Mouse (Mus musculus): Measurements from ENCODE around the gene Hsd17b1.

The Hsd17b1 gene

DNA sequence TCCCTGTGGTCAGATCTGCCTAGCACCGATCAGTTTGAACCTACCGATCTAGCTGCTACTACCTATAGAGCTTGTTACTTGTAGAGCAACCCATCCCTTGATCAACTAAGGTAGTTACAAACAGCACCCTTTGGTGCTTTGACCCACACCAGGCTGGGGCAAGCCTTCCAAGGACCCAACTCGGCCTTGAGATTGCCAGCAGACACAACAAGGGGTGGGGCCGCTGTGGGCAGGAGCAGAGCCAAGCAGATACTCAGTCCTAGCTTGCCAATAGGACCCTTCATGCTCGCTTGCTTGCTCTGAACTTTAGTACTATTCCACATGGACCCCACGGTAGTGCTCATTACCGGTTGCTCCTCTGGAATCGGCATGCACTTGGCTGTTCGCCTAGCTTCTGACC, at the start of gene Hsd17b1:
Hsd17b1 (plus strand) TSS at position 291 of the 400 bp plus-strand sequence.
- DNase-seq (ENCODE audit: low spot score), result no peak

DNA sequence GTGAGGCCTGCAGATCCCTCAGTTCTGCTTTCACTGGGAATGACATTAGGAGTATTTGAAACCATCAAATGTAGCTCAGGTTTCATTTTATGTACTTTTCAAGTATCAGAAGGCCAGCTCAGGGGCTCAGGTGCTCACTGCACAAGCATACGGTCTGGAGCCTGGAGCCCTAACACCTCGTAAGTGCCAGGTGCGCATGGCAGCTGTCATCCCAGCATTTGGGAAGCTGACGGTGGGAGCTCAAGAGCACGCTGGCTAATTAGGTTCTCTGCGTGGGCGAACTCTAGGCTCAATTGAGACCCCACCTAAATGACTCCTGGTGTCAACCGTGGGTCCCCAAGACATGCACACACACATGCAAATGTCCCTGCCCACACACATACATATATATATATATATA, 48.9 kb upstream of the Hsd17b1 start:
- no peak for DNase-seq (ENCODE audit: low spot score)

DNA sequence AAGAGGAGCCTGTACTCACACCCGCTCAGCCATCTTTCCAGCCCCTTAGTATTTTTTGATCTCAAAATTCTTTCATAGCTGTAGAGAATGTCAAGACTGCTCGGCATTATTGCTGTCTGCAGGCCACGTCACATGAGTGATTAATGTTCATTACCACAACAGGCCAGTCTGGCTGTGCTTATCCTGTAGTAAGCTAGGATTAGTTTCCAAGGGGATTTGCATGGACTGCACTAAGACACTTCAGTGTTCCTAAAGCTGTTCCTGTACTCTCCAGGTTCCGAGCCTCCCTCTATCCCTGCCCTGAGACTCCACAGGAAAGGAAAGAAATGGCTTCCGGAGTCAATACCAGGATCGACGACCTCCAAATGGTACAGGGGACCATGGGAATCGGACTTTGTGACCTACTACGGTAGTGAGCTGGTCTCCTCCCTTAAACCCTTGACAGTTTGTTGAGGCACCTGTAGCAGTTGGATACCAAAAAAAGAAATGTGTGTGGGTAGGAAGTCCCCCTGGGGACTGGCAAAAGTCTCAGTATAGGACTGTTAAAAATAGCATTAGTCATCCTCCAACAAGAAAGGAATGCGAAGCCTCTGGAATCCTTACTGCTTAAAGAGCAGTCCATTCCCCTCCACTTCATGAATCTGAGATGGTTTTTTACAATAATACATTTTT, 47.9 kb upstream of the Hsd17b1 start:
- DNase-seq (ENCODE audit: low spot score), result no peak

DNA sequence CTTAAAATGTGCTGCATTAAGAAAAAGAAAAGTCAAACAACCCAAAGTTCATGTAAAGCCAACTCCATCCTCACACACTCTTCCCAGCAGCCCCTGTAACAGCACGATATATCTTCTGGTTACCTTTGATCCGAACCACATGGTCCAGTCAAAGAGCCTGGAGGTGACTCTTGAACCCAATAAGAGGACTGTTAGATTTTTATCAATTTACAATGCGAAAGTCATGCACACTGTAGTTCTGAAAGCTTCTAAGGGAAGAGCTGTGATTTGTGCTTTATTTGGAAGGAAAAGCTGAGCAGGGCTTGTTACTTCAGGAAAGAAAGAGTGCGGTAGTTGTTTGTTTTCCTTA, 47.4 kb upstream of the Hsd17b1 start:
- no peak for DNase-seq (ENCODE audit: low spot score)

DNA sequence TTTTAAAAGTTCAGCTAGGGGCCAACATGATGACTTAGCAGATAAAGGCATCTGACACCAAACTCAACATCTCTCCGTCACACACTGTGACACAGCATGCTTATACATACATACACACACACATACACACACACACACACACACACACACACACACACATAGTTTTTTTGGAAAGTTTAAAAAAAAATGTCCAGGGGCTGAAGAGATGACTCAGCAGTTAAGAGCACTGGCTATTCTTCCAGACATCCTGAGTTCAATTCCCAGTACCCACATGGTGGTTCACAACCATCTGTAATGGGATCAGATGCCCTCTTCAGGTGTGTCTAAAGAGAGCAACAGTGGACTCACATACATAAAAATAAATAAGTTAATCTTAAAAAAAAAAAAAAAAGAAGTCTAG, 46.7 kb upstream of the Hsd17b1 start:
- no peak for DNase-seq (ENCODE audit: low spot score)

DNA sequence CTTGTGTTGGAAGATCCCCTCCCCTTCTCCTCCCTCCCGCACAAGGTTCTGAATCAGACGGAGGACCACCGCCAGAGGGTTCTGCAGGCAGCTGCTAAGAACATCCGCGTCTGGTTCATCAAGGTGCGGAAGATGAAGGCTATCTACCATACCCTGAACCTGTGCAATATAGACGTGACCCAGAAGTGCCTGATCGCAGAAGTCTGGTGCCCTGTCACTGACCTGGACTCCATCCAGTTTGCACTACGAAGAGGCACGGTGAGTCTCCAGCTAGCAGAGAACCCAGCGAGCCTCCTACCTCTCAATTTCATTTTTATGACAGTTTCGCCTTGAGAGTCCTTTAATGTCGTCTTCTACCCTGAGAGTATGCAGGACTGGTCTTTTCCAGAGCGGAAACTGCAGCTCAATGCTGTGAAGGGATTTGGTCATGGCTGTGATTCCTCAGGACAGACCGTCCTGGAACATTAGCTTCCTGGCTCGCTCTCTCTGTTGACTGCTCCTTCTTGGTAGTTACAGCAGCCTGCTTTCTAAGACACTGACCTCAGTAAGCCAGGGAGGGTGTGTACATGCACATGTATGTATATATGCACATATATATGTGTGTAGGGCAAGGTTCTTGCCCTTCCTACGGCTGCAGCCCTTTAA, 44.2 kb upstream of the Hsd17b1 start:
- no peak for DNase-seq (ENCODE audit: low spot score)

DNA sequence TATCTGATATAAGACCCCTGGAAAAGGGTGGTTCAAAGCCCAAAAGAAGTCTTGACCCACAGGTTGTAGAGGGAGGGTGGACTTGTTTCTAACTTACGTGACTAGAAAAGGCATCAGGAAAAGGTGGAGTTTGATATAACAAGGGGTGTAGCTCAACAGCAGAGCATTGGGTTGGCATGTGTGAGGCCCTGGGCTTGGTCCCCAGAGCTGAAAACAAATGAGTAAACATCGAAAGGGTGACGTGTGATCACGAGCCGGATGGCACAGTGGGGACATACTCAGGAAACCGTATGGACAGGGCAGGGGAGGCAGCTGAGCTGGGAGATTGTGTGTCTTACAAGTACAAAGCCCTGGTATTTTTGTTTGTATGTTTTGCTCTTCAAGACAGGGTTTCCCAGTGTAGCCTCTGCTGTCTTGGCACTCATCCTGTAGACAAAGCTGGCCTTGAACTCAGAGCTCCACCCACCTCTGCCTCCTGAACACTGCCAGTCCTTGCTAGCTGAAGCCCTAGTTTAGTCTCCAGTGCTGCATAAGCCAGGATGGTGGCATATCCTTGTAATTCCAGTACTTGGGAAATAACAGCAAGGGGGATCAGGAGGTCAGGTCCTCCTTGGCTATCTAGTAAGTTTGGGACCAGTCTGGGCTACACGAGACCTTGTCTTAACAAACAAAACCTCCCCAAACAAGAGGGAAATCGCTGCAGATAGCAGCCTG, 43.4 kb upstream of the Hsd17b1 start:
- DNase-seq (ENCODE audit: low spot score), result no peak

DNA sequence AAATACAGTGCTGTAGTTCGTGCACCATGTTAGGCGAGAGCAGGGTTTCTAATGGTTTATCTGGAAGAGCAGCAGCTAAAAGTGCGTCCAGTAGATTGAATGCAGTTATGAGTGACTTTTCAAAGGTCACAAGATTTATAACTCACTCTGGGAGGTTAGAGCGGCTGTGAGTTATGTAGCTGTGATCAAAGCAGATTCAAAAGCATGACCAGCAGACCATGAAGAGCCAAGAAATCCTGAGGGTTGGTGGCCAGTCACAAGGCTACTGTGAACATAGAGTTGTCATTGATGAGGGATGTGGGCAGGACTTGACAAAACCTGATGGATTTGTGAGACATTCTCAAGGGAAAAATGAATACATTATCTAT, 42.9 kb upstream of the Hsd17b1 start:
- no peak for DNase-seq (ENCODE audit: low spot score)

DNA sequence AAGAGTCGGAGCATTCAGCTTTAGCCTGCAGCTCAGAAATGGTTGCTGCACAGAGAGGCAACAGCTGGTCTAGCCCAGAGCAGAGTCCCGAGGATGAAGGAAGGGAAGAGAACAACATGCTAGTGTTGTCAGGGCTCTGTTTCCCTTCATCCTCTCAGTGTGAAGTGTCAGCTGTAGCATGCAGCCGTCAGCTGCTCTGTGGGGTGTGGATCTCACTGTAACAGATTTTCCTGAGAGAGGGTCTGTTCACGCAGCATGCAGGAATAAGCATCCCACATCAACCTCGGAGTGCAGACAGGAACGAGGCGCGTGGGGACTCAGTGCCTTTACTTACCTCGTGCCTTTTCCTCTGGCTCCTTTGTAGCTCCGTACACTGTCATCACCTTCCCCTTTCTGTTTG, 40.4 kb upstream of the Hsd17b1 start:
- DNase-seq (ENCODE audit: low spot score), result no peak

DNA sequence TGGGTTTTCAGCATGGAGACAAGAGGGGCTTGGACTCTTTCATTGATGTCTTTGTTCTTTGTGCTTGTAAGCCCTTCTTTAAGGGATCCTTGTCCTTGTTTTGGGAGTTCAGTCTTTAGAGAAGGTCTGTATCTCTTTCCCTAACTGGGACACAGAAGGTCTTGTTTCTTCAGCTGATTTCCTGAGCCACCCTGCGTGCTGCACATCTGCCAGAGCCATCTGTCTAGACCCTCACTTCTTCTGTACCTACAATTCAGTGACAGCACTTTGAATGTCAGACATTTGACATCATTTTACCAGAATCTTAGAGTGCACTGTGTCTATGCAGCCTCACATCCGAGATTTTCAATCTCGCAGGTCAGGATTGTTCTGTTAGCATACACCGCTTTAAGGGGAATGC, 32.4 kb upstream of the Hsd17b1 start:
- no peak for DNase-seq (ENCODE audit: low spot score)

DNA sequence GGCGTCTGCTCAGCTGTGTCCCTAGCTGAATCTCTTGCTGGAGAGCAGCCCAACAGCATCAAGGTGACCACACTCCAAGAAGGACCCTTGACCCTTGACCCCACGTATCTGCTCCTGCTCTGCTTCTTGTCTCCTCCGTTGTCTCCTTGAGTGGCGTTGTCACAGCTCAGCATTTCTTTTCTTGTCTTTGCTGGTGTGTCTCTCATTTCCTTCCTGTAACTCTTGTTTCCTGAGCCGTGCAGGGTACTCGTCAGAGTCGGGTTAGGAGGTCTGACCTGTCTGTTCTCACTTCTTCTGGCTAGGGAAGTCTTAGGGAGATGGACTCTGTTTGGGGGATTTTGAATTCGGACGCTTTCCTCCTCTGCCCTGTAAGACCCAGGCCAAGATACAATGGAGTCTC, 31.8 kb upstream of the Hsd17b1 start:
- no peak for DNase-seq (ENCODE audit: low spot score)

DNA sequence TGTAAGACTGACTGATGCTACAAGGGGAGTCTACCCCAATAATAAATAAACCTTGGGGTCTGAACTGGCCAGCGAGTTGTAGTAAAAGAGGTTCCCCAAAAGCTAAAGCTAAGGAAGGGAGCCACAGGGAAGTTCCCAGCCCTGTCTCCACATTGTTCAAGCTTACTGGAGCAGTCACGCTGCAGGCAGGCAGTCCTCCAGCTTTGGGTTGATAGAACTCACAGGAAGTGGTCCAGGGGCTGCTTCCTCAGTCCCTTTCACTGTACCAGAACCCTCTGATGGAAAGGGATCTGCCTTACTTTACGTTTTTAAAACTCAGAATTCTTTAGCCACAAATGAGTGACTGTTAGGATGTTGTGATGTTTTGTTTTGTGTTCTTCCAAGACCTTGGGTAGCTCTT, 30.7 kb upstream of the Hsd17b1 start:
- DNase-seq (ENCODE audit: low spot score), result no peak

DNA sequence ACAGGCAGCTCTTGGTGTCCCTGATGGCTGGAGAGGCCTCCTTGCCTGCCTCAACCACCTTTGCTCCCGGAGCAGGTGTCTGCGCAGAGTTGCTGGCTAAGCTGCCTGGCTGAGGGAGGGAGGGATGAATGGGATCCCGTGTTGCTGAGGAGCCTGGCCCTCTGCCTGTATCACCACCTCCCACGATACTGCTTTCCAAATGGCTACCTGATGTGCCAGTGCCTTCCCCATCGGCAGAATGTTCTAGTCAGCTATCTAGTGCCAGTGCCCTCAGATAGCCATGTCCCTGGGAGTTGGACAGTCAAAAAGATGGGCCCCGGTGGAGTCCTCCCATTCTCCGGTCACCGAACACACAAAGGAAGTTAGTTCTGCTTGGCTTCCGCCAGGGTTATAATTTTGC, 27.9 kb upstream of the Hsd17b1 start:
- no peak for DNase-seq (ENCODE audit: low spot score)

DNA sequence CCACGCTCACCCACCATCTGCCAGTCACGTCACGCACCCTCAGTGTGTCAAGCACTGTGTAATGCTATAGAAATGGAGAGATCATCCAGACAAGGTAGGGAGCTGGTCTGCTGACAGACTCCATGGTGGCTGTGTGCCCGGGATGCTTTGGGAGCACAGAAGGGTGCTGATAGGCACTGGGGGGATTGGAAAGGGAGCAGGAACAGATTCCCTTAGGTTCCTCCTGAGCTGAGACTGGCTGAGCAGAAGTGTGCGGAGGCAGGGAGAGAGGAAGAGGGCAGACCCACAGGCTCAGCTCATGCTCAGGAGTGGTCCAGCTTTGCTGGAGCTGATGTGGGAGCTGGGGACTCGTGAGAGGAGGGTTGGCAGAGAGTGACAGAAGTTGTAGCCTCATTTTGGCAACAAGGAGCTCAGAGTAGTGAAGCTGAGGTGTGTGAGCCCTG, 27.1 kb upstream of the Hsd17b1 start:
- no peak for DNase-seq (ENCODE audit: low spot score)

DNA sequence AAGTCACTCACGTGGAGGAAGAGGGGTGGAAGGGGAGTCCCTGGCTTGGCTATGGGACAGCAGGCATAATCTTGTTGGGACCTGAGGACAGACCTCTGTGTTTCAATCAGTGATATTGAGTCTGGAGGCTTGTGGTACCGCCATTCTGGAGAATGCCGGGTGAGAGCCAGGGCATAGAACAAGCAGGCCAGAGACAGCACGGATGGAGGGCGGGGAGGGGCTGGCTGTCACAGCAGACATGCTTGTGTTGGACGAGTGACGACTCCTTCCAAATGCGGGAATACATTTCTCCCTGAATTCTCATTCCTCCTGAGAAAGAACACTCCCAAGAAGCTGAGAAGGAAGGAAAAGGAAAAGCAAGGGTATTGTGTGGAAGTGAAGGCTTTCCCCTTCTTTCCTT, 26.6 kb upstream of the Hsd17b1 start:
- no peak for DNase-seq (ENCODE audit: low spot score)

DNA sequence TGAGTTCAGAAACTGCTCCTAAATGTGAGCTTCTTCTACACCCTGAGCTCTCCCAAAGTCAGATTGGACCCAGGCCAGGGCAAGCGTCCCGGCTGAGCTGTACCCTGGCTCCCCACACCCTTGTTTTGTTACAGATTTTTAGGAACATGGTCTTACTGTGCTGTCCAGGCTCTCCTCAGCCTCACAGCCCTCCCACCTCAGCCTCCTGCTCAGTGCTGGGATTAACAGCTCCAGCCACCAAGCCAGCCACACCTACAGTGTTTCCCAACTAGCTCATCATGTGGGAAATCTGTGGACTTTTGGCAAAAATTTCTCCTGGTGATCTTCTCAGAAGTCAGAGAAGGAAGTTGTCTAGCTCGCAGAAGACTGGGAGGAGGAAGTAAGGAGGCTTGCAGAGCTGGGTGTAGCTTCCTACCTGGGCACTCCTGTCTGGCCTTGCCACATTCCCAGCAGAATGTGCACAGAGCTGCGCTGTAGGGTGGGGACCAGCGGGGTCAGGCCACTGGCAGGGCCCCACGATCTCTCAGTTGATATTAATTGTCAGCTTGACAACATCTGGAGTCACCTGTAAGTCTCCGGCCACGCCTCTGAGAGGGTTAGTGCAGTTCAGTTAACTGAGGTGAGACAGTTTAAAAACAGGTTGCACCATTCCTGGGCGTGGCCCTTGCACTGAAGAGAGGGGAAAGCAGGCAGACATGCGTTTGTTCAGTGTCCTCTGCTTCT, 25.3 kb upstream of the Hsd17b1 start:
- no peak for DNase-seq (ENCODE audit: low spot score)

DNA sequence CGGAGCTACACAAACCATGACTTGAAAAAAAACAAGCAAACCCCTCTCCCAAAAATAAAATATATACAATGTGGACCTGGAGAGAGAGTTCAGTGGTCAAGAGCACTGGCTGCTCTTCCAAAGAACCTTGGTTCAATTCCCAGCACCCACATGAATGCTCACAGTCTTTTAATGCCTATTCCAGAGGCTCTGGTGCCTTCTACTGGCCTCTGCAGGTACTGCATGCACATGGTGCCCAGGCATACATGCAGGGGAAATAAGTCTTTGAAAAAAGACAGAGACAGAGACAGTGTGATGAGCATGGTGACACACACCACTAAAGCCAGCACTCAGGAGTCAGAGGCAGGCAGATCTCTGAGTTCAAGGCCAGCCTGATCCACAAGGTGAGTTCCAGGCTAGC, 24.2 kb upstream of the Hsd17b1 start:
- DNase-seq (ENCODE audit: low spot score), result no peak

DNA sequence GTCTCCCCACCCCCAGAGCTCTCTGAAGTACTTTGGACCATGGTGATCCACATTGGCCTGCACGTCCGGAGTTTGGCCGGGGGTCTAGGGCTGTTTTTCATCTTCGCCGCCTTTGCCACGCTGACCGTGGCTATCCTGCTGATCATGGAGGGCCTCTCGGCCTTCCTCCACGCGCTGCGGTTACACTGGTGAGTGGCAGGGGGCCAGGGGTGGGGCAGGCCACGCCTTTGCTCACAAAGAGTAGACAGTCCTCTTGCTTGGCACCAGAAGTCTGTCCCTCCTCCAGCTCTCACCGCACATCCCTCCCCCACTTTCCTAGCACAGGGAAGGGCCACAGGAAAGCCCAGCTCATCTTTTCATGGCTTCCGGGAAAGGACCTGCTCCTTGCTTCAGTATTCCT, 22.8 kb upstream of the Hsd17b1 start:
- no peak for DNase-seq (ENCODE audit: low spot score)

DNA sequence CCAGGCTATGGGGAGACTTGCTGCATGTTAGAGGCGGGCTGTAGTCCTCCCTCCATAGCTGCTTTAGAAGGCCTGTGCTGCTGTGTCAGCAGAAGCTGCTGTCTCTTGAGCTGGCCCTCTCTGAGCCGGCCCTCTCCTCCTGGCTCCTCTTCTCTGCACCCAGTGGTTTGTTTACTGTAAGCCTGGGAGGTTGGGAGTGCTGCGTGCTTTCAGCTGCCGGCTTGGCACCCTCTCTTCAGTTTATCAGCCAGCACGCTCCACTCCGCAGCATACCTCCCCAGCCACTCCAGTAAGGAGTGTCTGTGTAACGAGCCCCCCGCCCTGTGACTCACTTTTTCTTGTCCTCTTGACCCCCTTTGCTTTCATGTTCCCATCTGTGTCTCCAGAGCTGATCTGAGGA, 21.3 kb upstream of the Hsd17b1 start:
- DNase-seq (ENCODE audit: low spot score), result no peak

DNA sequence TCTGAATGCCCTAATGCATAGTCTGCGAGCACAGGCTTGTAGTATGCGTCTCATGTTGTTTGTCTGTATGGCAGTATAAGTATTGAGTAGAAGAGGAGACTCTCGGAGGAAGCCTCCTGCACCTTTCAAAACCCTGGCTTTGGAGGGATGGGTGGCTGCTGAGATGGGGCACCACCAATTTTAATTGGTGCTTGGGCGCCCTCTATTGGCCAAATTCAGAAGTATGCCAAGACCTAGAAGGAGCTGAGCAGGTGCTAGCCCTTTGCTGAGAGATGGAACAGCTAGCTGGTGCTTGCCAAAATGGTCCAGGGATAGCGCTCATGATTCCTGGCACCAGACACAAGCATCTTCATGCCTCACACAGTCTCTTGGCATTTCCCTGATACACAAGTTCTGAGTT, 20.4 kb upstream of the Hsd17b1 start:
- peak; percentile 79 for DNase-seq (ENCODE audit: low spot score)

DNA sequence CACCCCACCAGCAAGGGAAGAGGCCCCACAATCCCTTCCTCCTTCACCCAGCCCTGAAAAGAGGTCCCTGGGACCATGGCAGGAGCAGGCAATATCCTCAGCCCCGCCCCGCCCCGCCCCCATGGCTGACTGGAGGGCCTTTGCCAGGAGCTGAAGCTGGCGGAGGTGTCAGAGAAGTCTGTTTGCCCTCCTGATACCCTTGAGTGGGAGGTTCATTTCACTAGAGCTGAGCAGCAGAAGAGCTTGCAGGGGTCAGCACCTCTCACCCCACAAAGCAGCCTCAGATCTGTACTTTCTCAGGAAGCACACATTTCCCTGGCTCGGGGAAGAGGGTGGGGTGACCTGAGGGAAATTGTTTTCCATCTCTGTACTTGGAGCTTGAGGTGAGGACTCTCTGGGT, 19.5 kb upstream of the Hsd17b1 start:
- no peak for DNase-seq (ENCODE audit: low spot score)

DNA sequence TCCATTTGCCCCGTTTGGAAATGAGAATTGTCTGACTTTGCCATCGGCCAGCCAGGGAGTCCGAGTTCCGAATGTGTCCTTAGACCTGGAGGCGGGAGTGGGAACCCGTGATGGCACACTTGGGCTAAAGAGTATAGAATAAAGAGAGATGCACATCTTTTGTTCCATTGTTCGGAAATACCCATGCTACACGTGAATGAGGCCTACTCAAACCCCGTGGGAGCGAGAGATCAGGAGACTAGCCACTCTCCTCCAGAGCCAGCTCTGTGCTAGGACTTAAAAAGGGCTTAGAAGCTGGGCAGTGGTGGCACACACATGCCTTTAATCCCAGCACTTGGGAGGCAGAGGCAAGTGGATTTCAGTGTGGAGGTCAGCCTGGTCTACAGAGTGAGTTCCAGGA, 18.7 kb upstream of the Hsd17b1 start:
- no peak for DNase-seq (ENCODE audit: low spot score)

DNA sequence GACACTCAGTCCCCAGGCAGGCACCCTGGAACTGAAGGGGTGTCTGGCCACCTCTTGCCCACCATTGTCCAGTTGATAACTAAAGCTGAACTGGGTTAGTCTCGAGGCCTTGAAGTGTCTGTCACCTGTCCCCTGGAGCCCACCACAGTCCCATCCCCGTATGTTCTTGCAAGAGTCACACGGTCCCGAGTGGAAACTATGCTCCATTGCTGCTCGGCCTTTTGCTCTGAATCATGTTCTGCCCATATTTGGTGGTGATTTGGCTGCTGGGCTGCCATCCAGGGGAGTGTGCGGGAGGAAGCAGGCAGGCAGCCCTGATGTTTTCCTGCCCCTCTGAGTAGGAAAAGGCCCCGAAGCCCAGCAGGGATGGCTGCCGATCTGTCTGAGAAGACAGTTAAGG, 18.1 kb upstream of the Hsd17b1 start:
- DNase-seq (ENCODE audit: low spot score), result no peak

Data from embryo, embryonic 10 days (tissue).